Mouse (Mus musculus) ES-E14 (cell line): ENCODE data around the gene Disp3. TPM values are rescaled to one million over a fixed set of nuclear protein-coding genes. Genes with fewer than 3 reads are reported as not detected.

Experiments
- DNase-seq: peaks from one replicate; pipeline ENCODE4 v3.0.0-alpha.2; 2013; ENCODE audit warnings: low read depth, low spot score
- H3K27ac ChIP-seq: 2 replicates; pipeline ENCODE4 v1.5.1; 2012; ENCODE audit warnings: low read depth, mild to moderate bottlenecking, low read length, moderate library complexity, mixed read lengths; ENCODE audit not compliant: poor library complexity, insufficient read depth, severe bottlenecking
- H3K36me3 ChIP-seq: 2 replicates; pipeline ENCODE4 v1.6.1; 2012; ENCODE audit warnings: mild to moderate bottlenecking, low read length, moderate library complexity, mixed read lengths; ENCODE audit not compliant: control insufficient read depth, poor library complexity, insufficient read depth, severe bottlenecking
- H3K4me1 ChIP-seq, 2 experiments: fragments of 150-350 bp in 1 of 2; sonication (generic) in 1 of 2; 2 replicates each; pipeline ENCODE4 v1.6.1; 2012; ENCODE audit warnings: low read length in 2 of 2, mild to moderate bottlenecking in 1 of 2, mixed read lengths in 1 of 2; ENCODE audit not compliant: control insufficient read depth in 2 of 2, insufficient read depth in 2 of 2, poor library complexity in 1 of 2
- H3K4me3 ChIP-seq, 2 experiments: fragments of 150-350 bp in 1 of 2; sonication (generic) in 1 of 2; 2 replicates each; pipeline ENCODE4 v1.5.1; 2012; ENCODE audit warnings: low read length in 2 of 2, low read depth in 1 of 2, mild to moderate bottlenecking in 1 of 2, mixed read lengths in 1 of 2; ENCODE audit not compliant: insufficient read depth in 1 of 2, poor library complexity in 1 of 2, severe bottlenecking in 1 of 2
- H3K9ac ChIP-seq: 2 replicates; pipeline ENCODE4 v1.6.1; 2012; ENCODE audit warnings: low read depth, mild to moderate bottlenecking, low read length, mixed read lengths; ENCODE audit not compliant: poor library complexity, insufficient read depth, severe bottlenecking
- H3K9me3 ChIP-seq: fragments of 150-350 bp; sonication (generic); 2 replicates; pipeline ENCODE4 v1.6.1; 2012; ENCODE audit warnings: low read depth, mild to moderate bottlenecking, low read length; ENCODE audit not compliant: control insufficient read depth, insufficient read depth
- CHD2 ChIP-seq: IDR thresholded peaks from 2 replicates; pipeline ENCODE4 v1.6.1; 2014; ENCODE audit warnings: mild to moderate bottlenecking, low read depth, low read length, inconsistent platforms
- HCFC1 ChIP-seq: IDR thresholded peaks from 2 replicates; pipeline ENCODE4 v1.6.1; 2012; ENCODE audit warnings: low read length, inconsistent platforms, borderline replicate concordance; ENCODE audit not compliant: insufficient read depth
- MAFK ChIP-seq: IDR thresholded peaks from 2 replicates; pipeline ENCODE4 v1.6.1; 2014; ENCODE audit warnings: mild to moderate bottlenecking, low read depth, low read length, inconsistent platforms; ENCODE audit not compliant: insufficient read depth
- ZC3H11A ChIP-seq: IDR thresholded peaks from 2 replicates; pipeline ENCODE4 v1.6.1; 2012; ENCODE audit warnings: low read depth, mild to moderate bottlenecking, inconsistent platforms, low read length, borderline replicate concordance
- ZNF384 ChIP-seq: IDR thresholded peaks from 2 replicates; pipeline ENCODE4 v1.6.1; 2012; ENCODE audit warnings: low read depth, low read length, inconsistent platforms
- in situ Hi-C, 2 experiments: fragments of 600-800 bp; cut with MboI; formaldehyde crosslinking; loops; one replicate each; pipeline ENCODE4 v1.15.1; 2025; ENCODE audit warnings: low sequenced_read_pairs in 2 of 2, inconsistent platforms in 1 of 2; ENCODE audit not compliant: unreplicated experiment in 2 of 2
- total RNA-seq: library from RNA; depleted of rRNA; stranded (reverse); fragments of 300-350 nt; gene quantifications from 2 replicates; pipeline ENCODE4 v1.2.3, GENCODE M21; 2012

The Disp3 gene
- total RNA-seq, 1 experiment, result 1.6 TPM

DNA sequence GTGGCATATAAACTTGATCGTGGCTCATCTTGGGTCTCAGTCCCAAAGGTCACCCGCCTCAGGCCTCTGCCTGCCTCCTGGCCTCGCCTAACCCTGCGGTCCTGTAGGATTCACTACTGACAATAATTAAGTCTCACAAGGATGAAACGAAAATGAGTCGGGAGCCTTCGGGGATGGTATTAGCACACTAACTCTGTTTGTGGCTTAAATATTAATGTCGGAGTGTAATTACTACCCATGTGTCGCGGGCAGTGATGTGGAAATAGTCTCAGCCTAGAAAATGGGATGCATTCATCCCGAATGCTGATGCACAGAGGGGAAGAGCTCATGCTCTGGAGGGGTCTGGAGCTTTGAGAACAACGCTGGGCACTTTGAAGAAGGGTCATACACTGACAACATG, 31.6 kb upstream of the Disp3 start:
- DNase-seq, result no peak
- Histone ChIP-seq H3K9ac (no peak overlapping the region), H3K4me1 (no peaks in the 10 kb centered on the region), H3K27ac (no peak overlapping the region), H3K36me3 (no peaks in the 10 kb centered on the region), H3K4me3 (no peak overlapping the region), H3K9me3 (no peaks in the 10 kb centered on the region)
- TF ChIP-seq ZNF384 (no peak), ZC3H11A (no peak), MAFK (no peak), HCFC1 (no peak), CHD2 (no peak)
- in situ Hi-C loops, result no loop called here

DNA sequence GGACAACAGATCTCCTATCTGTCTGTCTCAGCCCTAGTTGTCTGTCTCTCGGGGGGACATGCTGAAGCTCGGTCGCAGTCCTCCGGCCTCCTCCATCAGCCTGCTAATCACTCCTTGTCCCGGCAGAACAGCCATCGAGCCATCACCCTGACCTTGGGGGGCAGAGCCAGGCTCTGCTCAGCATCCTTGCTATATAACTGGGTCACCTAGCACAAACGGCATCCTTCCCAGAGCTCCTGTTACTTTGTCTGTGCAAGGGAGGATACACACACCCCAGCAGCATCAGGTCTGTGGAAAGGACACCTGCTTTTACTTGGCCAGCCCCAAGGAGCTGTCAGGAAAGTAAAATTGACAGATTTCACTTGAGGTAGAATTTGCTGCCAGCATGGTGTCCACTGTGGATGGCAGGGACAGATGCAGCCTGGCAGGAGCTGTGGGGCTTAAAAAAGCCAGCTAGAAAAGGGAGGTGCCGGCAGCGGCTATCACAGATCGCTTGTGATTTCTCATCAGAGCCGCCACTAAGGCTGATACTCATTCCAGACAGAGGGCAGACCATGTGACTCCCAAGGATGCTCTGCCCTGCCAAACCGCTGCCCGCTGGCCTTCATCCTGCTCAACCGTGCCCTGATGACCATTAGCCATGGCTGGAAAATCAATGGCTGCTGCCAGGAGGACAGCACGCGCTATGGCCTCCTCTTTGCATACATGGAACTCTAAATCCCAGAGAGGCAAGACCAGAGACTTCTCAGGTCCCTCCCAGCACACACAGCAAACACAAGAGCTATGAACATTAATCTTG, 27.8 kb upstream of the Disp3 start:
- Histone ChIP-seq H3K36me3 (no peaks in the 10 kb centered on the region), H3K9me3 (no peaks in the 10 kb centered on the region), H3K4me3 (no peak overlapping the region), H3K4me1 (no peaks in the 10 kb centered on the region), H3K27ac (no peak overlapping the region), H3K9ac (no peak overlapping the region)
- TF ChIP-seq CHD2, result no peak
- TF ChIP-seq HCFC1, result no peak
- TF ChIP-seq ZNF384, result no peak
- no peak for TF ChIP-seq ZC3H11A
- TF ChIP-seq MAFK, result no peak
- DNase-seq, result no peak
- in situ Hi-C loops, result no loop called here

DNA sequence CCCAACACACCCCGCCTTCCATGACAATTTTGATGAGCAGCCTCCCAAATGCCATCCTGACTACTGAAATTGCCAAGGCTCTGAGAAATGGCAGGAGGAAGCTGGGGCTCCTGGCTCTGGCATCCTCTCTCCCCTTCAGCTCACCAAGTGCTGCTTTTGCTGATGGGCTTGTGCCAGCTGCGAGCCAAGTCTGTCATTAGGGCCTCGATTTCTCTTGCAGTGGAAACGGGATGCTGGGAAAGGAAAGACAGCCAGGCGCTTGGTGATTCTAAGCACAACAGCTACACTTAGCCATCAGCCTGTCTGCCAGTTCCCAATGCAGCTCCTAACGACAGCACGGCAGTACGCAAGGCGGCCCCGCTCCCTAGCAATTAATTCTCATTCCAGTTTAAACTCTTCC, 26.6 kb upstream of the Disp3 start:
- Histone ChIP-seq H3K4me1 (no peaks in the 10 kb centered on the region), H3K4me3 (no peak overlapping the region), H3K36me3 (no peaks in the 10 kb centered on the region), H3K9me3 (no peaks in the 10 kb centered on the region), H3K9ac (no peak overlapping the region), H3K27ac (no peak overlapping the region)
- TF ChIP-seq MAFK (no peak), HCFC1 (no peak), CHD2 (no peak), ZNF384 (no peak)
- DNase-seq, result no peak
- in situ Hi-C loops, result no loop called here

DNA sequence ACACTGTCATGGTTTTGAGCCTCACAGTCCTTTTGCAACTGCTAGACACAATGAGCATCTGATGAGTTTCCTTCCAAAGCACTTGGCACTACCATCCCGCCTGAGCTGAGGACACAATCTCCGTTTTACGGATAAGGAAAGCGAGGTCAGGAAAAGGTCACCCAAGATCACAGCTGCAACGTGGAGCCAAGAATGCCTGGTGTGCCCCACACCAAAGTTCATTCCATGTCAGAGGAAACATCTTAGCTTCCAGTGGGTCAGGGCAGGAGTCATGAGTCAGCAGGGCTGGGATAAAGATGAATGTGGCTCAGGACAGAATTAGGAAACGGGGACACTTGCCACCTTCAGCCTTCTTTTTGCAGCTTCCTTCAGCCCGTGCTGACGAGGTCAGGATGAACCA, 25.8 kb upstream of the Disp3 start:
- in situ Hi-C loops, result no loop called here

More for the DNA sequence above, 25.8 kb upstream of the Disp3 start:
- Histone ChIP-seq H3K36me3 (no peaks in the 10 kb centered on the region), H3K9ac (no peak overlapping the region), H3K27ac (no peak overlapping the region), H3K4me3 (no peak overlapping the region), H3K4me1 (no peaks in the 10 kb centered on the region), H3K9me3 (no peaks in the 10 kb centered on the region)
- no peak for DNase-seq
- TF ChIP-seq HCFC1, result no peak
- TF ChIP-seq MAFK, result no peak
- no peak for TF ChIP-seq CHD2
- no peak for TF ChIP-seq ZNF384
- TF ChIP-seq ZC3H11A, result no peak
